Comparison of ENCODE assay signal across 1 mouse cellular context in genomic region chr7:27688815-27689612, GRCm38 (mm10).
TF ChIP-seq lines count a peak whose summit lies in the region.

Gene Zfp607b, plus strand, starts transcription at chr7:27689340.

TF ChIP-seq in CH12.LX, 34 proteins besides CTCF, POLR2A, EP300 and RAD21 (continued from another document):
- TF ChIP-seq NELFE (IDR thresholded peaks at IDR 0.05; ENCODE audit: low read depth, low read length) (no peak; the same call in 1 of the 2 replicates), BHLHE40 (IDR thresholded peaks at IDR 0.05; ENCODE audit: low read depth, low read length) (no peak), MXI1 (IDR thresholded peaks at IDR 0.05; ENCODE audit: low read depth, low read length) (peak; percentile 83), TBP (conservative IDR thresholded peaks at IDR 0.05; ENCODE audit: low read depth, low read length) (peak; percentile 50; the same call in 1 of the 2 replicates), TCF12 (IDR thresholded peaks at IDR 0.05; ENCODE audit: low read depth, low read length) (peak; percentile 79; the same call in 1 of the 2 replicates), HCFC1 (IDR thresholded peaks at IDR 0.05; ENCODE audit: low read depth, low read length) (peak; percentile 96), PAX5 (IDR thresholded peaks at IDR 0.05; ENCODE audit: low read length) (no peak), ZMIZ1 (IDR thresholded peaks at IDR 0.05; ENCODE audit: low read depth, low read length) (peak; percentile 30), ZKSCAN1 (IDR thresholded peaks at IDR 0.05; ENCODE audit: borderline replicate concordance, low read depth, low read length) (no peak), NRF1 (IDR thresholded peaks at IDR 0.05; ENCODE audit: low read depth, low read length) (peak; percentile 81), JUN (IDR thresholded peaks at IDR 0.05; ENCODE audit: insufficient read depth, low read depth, low read length) (no peak), RCOR1 (conservative IDR thresholded peaks at IDR 0.05; ENCODE audit: low read depth, low read length) (no peak; the same call in 1 of the 2 replicates)
